Mouse (Mus musculus) 3134 (cell line): ENCODE data around the gene Nemp1.
"Not testable (repeated sequence)": the region's sequence is repeated elsewhere in the genome, so short reads cannot be mapped to it uniquely, and the experiment has no call there.

Source experiments
- DNase-seq: peaks from one replicate; pipeline ENCODE4 v3.0.0-alpha.2; 2011; ENCODE audit warnings: low spot score; ENCODE audit not compliant: insufficient read length; ENCODE audit errors: extremely low read depth

Gene Nemp1

DNA sequence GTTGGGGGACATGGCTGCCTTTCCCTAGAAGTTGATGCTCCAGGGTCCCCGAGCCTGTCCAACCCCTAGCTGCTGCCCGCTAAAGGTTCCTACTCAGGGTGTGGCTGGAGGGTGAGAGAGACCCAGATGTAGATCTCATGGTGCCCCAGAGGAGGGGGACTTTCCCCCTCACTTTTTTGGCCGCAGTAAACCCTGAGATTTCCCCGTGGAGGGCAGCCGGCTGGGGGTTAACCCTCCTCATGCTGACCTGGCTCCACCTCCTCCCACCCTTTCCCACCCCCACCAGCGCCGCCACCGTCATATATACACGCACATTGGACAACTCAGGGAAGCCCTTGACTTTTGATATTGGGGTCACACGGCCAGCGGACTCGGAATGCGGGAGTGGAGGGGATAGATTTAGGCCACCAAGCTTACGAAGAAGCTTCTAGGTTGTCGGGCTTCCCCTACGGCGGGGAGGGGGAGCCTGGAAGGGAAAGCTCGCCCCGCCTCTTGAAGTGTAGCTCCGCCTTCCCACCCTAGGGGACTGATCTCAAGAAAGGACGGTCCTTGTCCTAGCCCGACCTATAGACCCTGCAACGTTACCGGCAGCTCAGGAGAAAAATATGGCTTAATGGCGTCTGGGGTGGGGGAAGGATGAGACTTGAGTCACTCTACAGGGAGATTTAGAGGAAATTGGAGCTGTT lies 23.0 kb upstream of the Nemp1 start:
- peak; percentile 83 for DNase-seq

GRCm38 (mm10) chr10:127645791-127646190 lies 20.9 kb upstream of the Nemp1 start:
- no peak for DNase-seq

DNA sequence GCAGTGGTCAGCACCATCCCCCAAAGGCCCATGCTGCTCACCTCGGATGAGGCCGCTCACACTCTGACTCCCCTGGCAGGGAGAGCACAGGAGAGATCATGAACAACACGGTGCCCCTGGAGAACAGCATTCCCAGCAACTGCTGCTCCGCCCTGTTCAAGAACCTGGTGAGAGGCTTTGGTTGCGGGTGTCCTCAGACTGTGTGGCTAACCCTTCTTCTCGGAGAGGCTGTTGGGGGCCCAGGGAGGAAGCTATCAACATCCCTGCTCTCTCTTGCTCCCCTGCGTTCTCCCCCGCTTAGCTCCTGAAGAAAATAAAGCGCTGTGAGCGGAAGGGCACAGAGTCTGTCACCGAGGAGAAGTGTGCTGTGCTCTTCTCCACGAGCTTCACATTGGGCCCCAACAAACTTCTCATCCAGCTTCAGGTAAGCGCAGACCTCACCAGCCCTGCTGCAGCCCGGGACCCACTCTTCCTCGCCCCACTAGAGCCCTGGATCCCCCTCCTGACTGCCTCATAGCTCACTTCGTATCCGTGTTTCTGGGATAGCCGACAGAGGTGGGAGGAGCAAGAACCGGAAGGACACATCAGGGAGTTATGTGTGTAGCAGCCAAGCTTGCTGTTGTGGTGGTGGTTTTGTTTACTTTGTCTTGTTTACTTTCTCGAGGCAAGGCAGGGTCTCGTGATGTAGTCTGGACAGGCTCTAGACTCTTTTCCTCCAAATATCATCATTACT lies 13.6 kb upstream of the Nemp1 start:
- DNase-seq: no peak

DNA sequence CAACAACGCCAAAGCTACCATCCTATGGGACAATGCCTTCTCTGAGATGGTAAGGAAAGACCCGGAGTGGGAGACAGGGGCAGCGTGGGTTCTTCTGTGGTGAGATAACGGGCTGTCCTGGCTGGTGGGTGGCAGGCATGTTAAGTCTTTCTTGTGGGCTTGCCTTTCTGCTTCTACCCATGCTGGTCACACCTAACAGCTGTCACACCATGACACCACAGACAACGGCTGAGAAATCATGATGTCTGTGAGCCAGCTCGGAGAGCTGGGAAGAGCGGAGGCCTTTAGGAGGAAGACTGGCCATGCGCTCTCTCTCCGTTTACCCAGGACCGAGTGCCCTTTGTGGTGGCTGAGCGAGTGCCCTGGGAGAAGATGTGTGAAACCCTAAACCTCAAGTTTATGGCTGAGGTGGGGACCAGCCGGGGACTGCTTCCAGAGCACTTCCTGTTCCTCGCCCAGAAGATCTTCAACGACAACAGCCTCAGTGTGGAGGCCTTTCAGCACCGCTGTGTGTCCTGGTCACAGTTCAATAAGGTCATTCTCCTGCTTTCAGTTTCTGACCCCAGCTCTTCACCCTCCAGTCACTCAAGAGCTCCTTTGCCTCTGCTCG lies 11.6 kb upstream of the Nemp1 start:
- no peak for DNase-seq

DNA sequence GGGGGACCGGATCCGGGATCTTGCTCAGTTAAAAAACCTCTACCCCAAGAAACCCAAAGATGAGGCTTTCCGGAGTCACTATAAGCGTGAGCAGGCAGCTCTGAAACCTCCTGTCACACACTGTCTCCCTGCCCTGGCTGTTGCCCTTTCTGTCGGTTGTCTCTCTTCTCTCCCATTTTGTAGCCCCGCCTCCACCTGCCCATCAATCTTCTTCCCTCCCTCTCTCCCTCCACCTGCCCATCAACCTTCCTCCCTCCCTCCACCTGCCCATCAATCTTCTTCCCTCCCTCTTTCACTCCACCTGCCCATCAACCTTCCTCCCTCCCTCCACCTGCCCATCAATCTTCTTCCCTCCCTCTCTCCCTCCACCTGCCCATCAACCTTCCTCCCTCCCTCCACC lies 9.1 kb upstream of the Nemp1 start:
- not testable (repeated sequence) for DNase-seq

GRCm38 (mm10) chr10:127658076-127658475 lies 8.6 kb upstream of the Nemp1 start:
- DNase-seq: no peak

GRCm38 (mm10) chr10:127659551-127659950 lies 7.2 kb upstream of the Nemp1 start:
- DNase-seq: no peak

- DNase-seq: no peak
Observed at GRCm38 (mm10) chr10:127661291-127661914, 5.3 kb upstream of the Nemp1 start.

- DNase-seq: peak; percentile 75
Observed at GRCm38 (mm10) chr10:127661915-127662663, 4.6 kb upstream of the Nemp1 start.

DNA sequence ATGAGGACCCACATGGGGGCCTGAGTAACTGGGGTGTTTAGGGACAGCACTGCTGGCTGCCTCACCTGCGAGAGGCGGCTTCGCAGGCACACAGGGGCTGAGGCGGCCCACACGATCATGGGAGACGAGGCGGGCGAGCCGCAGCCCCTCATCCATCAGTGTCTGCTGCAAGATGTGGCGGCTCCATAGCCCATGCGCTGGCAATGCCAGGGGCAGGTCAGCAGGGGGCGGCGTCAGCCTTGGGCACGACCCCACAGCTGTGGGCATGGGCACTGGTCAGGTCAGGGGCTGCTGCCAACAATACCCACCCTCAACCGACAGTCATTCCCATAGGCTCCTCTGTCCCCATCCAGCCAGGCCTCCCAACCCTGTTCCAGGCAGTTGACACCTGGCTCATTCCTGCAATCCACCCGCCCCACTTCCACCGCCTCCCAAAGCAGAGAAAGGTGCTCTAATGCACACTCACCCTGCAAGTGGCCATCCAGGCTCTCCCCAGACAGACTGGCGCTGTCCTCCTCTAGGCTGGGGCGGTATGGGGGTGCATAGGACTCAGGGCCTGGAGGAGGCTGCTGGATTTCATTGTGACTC lies 3.9 kb upstream of the Nemp1 start:
- DNase-seq: peak; percentile 61

- DNase-seq: no peak
Observed at GRCm38 (mm10) chr10:127663590-127663989, 3.1 kb upstream of the Nemp1 start.

GRCm38 (mm10) chr10:127664166-127664565 lies 2.5 kb upstream of the Nemp1 start:
- no peak for DNase-seq

- no peak for DNase-seq
Observed at GRCm38 (mm10) chr10:127664891-127665290, 1.8 kb upstream of the Nemp1 start.

- peak; percentile 47 for DNase-seq
Observed at GRCm38 (mm10) chr10:127665366-127666181, 1.1 kb upstream of the Nemp1 start.

- peak; percentile 98 for DNase-seq
Observed at GRCm38 (mm10) chr10:127667269-127668092, 780 bp downstream of the Nemp1 start.

DNA sequence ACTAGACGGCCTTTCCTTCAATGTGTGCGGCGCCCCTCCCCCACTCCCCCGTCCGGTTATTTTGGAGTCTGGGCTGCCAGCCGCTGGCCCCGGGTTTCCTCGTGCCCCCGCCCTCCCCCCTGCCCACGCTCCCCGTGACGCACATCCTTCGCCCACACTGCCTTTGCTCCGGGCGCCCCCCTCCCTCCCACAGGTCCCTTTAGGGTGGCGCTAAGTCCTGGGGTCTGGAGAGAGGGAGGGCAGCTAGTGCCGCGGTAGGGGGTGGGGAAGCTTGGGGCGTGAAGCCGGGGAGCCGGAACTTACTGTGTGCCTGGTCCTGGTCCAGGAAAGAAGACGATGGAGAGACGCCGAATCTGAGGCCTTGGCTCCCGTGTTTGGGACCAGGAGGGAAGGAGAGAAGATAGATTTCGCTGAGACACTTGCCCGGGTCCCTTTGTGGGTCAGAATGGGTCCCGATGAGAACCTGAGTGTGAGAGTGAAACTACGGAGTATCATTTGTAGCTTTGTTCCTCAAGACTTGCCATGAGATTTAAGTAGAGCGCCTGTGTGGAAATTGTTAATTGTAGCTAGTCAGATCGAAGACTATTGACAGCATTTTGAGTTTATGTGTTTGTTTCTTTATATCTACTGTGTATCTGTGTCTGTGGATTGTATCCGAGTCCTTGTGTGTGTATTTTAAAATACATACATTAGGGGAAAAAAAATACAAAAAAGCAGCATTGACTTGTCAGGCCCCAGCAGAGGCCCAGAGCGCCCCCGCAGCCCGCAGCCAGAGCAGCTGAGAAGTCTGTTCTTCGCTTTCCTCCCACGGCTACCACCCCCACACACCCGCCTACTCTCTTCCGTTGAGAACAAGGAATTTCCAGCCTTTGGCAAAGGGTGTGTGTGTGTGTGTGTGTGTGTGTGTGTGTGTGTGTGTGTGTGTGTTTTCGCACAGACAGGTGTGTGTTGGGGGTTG lies 1.7 kb downstream of the Nemp1 start, which contains the start of gene Nab2:
TSS of gene Nab2 (minus strand) at position 476 of the 958 bp plus-strand sequence.
- peak; percentile 94 for DNase-seq

- no peak for DNase-seq
Observed at GRCm38 (mm10) chr10:127669170-127669569, 2.5 kb downstream of the Nemp1 start.
